Mouse (Mus musculus): Measurements from ENCODE around the gene Sema4g. TPM values are rescaled to one million over a fixed set of nuclear protein-coding genes. Genes with fewer than 3 reads are reported as not detected.

Gene Sema4g
- polyA plus RNA-seq, 1 experiment from 2014 or later = 17.6 TPM

DNA sequence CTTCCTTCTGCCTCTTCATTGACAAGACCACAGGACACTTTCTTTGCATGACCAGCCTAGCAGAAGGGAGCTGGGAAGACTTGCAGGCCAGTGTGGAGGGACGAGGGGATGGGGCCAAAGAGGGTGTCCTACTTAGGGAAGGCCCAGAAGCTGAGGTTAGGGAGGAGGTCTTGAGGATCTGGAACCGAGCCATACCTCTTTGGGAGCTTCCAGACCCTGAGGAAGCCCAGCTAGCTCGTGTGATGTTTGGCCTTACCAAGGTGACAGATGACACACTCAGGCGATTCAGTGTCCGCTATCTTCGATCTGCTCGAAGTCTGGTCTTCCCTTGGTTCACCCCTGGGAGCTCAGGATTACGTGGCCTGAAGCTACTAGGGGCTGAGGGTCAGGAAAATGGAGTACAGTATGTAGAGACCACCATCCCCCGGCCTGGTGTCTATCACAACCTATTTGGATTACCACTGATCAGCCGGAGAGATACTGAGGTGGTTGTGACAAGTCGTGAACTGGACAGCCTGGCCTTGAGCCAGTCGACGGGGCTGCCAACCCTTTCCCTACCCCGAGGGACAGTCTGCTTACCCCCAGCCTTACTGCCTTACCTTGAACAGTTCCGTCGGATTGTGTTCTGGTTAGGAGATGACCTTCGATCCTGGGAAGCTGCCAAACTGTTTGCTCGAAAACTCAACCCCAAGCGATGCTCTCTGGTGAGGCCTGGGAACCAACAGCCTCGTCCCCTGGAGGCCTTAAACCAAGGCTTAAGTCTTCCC is 18.7 kb downstream of the Sema4g start:
- peaks cover 45% of the 10 kb centered on the region for H3K36me3 ChIP-seq (ENCODE audit: control insufficient read depth, insufficient read depth, low read length)
- no peak for DNase-seq
- no peak for ATAC-seq (ENCODE audit: low FRiP score, low TSS enrichment)
- no peaks in the 10 kb centered on the region for H3K9me3 ChIP-seq (ENCODE audit: control insufficient read depth, low read length)
- H3K27me3 ChIP-seq (ENCODE audit: control insufficient read depth, insufficient read depth, low read length) = no peaks in the 10 kb centered on the region
- WGBS = 92% methylated on average over 20 of the region's 20 CpGs
- H3K4me2 ChIP-seq (ENCODE audit: low read length) = peak overlapping the region; percentile 95
- H3K9ac ChIP-seq (replicated peaks; ENCODE audit: low read length) = peak overlapping the region; percentile 76; the same call in 1 of the 2 replicates
- H3K27ac ChIP-seq (replicated peaks; ENCODE audit: low read depth, low read length) = 0 out of 2 replicates have a peak overlapping the region, but pooled peaks have one; percentile 50
- H3K4me1 ChIP-seq (ENCODE audit: control insufficient read depth, insufficient read depth, low read length) = peaks cover 18% of the 10 kb centered on the region
- peak overlapping the region; percentile 92; the same call in 1 of the 2 replicates for H3K4me3 ChIP-seq (replicated peaks; ENCODE audit: low read depth, low read length)

DNA sequence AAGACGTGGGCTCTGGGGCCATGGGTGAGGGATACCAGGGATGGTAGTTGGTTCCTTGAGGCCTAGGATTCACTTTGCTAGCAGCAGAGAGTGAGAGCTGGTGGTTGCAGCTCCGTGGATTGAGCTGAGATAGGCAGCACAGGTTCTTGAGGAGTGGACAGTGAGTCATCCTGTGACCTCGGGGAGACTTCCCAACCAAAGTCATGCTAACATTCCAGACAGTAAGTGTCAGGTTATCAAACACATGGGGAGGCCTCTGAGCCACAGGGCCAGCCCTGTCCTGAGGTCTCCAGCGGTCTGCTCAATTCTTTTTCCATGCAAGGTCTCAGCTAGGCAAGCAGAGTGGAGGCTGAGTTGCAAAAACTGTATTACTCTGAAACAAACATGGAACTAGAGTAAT is 21.7 kb downstream of the Sema4g start:
- Histone ChIP-seq H3K27ac (replicated peaks; ENCODE audit: low read depth, low read length) (no peak overlapping the region), H3K27me3 (ENCODE audit: control insufficient read depth, insufficient read depth, low read length) (no peaks in the 10 kb centered on the region), H3K36me3 (ENCODE audit: control insufficient read depth, insufficient read depth, low read length) (peaks cover 25% of the 10 kb centered on the region), H3K4me3 (replicated peaks; ENCODE audit: low read depth, low read length) (no peak overlapping the region), H3K9ac (replicated peaks; ENCODE audit: low read length) (no peak overlapping the region), H3K9me3 (ENCODE audit: control insufficient read depth, low read length) (no peaks in the 10 kb centered on the region), H3K4me1 (ENCODE audit: control insufficient read depth, insufficient read depth, low read length) (peaks cover 21% of the 10 kb centered on the region), H3K4me2 (ENCODE audit: low read length) (no peak overlapping the region)
- 92% methylated on average over 4 of the region's 4 CpGs for WGBS
- ATAC-seq (ENCODE audit: low FRiP score, low TSS enrichment) = no peak
- no peak for DNase-seq

GRCm38 (mm10) chr19:45012219-45012618 is 23.3 kb downstream of the Sema4g start:
- Histone ChIP-seq H3K36me3 (ENCODE audit: control insufficient read depth, insufficient read depth, low read length) (peaks cover 25% of the 10 kb centered on the region), H3K4me3 (replicated peaks; ENCODE audit: low read depth, low read length) (no peak overlapping the region), H3K4me1 (ENCODE audit: control insufficient read depth, insufficient read depth, low read length) (peaks cover 29% of the 10 kb centered on the region), H3K4me2 (ENCODE audit: low read length) (no peak overlapping the region), H3K9ac (replicated peaks; ENCODE audit: low read length) (no peak overlapping the region; the same call in 1 of the 2 replicates), H3K27me3 (ENCODE audit: control insufficient read depth, insufficient read depth, low read length) (no peaks in the 10 kb centered on the region), H3K27ac (replicated peaks; ENCODE audit: low read depth, low read length) (peak overlapping the region; percentile 62), H3K9me3 (ENCODE audit: control insufficient read depth, low read length) (no peaks in the 10 kb centered on the region)
- no peak for ATAC-seq (ENCODE audit: low FRiP score, low TSS enrichment)
- WGBS = 87% methylated on average over 8 of the region's 8 CpGs
- no peak for DNase-seq

DNA sequence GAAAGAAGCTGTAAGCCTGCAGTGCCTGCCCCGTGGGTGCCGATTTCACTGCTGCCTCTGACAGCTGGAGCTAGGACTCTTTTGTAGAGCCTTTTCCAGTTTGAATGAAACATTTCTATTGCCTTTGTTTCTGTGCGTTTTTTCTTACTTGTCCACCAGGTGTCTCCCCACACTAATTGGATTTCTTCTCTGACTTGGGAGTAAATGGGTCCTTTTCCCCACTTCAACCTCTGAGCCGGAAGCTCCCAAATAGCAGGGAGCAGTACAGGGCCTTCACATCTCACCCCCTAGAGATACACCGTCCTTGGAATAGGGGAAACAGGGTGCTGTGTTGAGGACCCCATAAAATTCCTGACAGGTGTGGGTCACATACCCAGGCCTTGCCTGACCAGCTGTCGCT is 23.7 kb downstream of the Sema4g start:
- DNase-seq (peak; percentile 79), ATAC-seq (ENCODE audit: low FRiP score, low TSS enrichment) (no peak)
- Histone ChIP-seq H3K36me3 (ENCODE audit: control insufficient read depth, insufficient read depth, low read length) (peaks cover 25% of the 10 kb centered on the region), H3K9me3 (ENCODE audit: control insufficient read depth, low read length) (no peaks in the 10 kb centered on the region), H3K4me1 (ENCODE audit: control insufficient read depth, insufficient read depth, low read length) (peaks cover 27% of the 10 kb centered on the region), H3K27ac (replicated peaks; ENCODE audit: low read depth, low read length) (peak overlapping the region; percentile 62), H3K4me2 (ENCODE audit: low read length) (no peak overlapping the region), H3K4me3 (replicated peaks; ENCODE audit: low read depth, low read length) (no peak overlapping the region), H3K9ac (replicated peaks; ENCODE audit: low read length) (no peak overlapping the region; the same call in 1 of the 2 replicates), H3K27me3 (ENCODE audit: control insufficient read depth, insufficient read depth, low read length) (no peaks in the 10 kb centered on the region)
- WGBS = 30% methylated on average over 6 of the region's 6 CpGs

- 71% methylated on average over 6 of the region's 6 CpGs for WGBS
- peaks cover 30% of the 10 kb centered on the region for H3K4me1 ChIP-seq (ENCODE audit: control insufficient read depth, insufficient read depth, low read length)
- H3K9ac ChIP-seq (replicated peaks; ENCODE audit: low read length) = no peak overlapping the region
- DNase-seq (no peak), ATAC-seq (ENCODE audit: low FRiP score, low TSS enrichment) (no peak)
- no peak overlapping the region for H3K4me2 ChIP-seq (ENCODE audit: low read length)
- no peak overlapping the region for H3K4me3 ChIP-seq (replicated peaks; ENCODE audit: low read depth, low read length)
- no peak overlapping the region for H3K27ac ChIP-seq (replicated peaks; ENCODE audit: low read depth, low read length)
- no peaks in the 10 kb centered on the region for H3K9me3 ChIP-seq (ENCODE audit: control insufficient read depth, low read length)
- no peaks in the 10 kb centered on the region for H3K27me3 ChIP-seq (ENCODE audit: control insufficient read depth, insufficient read depth, low read length)
- H3K36me3 ChIP-seq (ENCODE audit: control insufficient read depth, insufficient read depth, low read length) = peaks cover 25% of the 10 kb centered on the region
Measured at GRCm38 (mm10) chr19:45013581-45014225, 24.8 kb downstream of the Sema4g start.

GRCm38 (mm10) chr19:45014335-45014971 is 25.6 kb downstream of the Sema4g start, which contains the start of gene Lzts2:
Gene Lzts2, plus strand, starts transcription at chr19:45014414.
- Histone ChIP-seq H3K36me3 (ENCODE audit: control insufficient read depth, insufficient read depth, low read length) (peaks cover 23% of the 10 kb centered on the region), H3K4me1 (ENCODE audit: control insufficient read depth, insufficient read depth, low read length) (peaks cover 38% of the 10 kb centered on the region), H3K9me3 (ENCODE audit: control insufficient read depth, low read length) (no peaks in the 10 kb centered on the region), H3K27me3 (ENCODE audit: control insufficient read depth, insufficient read depth, low read length) (no peaks in the 10 kb centered on the region), H3K4me3 (replicated peaks; ENCODE audit: low read depth, low read length) (peak within 1 kb of the TSS; percentile 26), H3K4me2 (ENCODE audit: low read length) (peak within 1 kb of the TSS; percentile 90), H3K27ac (replicated peaks; ENCODE audit: low read depth, low read length) (no peak within 1 kb of the TSS), H3K9ac (replicated peaks; ENCODE audit: low read length) (peak within 1 kb of the TSS; percentile 31; the same call in 1 of the 2 replicates)
- WGBS = 18% methylated on average over 10 of the region's 10 CpGs
- no peak for DNase-seq
- ATAC-seq (ENCODE audit: low FRiP score, low TSS enrichment) = no peak

DNA sequence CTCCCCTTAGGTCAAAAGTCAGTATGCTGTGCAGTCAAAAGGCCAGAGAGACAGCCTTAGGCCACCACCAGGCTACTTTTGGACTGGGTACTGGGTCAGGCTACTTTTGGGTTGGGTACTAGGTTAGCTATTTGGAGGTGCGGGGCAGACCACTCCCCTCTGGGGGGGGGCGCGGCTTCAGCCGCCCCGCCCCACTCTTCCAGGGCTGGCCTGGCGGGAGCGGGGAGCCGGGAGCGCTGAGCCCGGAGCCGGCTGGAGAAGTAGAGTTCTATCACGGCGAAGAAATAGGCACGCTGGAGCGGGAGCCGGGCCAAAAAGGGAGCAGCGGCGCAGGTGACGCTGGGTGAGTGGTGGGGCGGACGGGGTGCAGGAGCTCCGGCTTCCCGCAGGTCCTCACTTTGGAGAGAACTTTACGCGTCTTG is 26.1 kb downstream of the Sema4g start:
- ATAC-seq (ENCODE audit: low FRiP score, low TSS enrichment) = no peak

DNA sequence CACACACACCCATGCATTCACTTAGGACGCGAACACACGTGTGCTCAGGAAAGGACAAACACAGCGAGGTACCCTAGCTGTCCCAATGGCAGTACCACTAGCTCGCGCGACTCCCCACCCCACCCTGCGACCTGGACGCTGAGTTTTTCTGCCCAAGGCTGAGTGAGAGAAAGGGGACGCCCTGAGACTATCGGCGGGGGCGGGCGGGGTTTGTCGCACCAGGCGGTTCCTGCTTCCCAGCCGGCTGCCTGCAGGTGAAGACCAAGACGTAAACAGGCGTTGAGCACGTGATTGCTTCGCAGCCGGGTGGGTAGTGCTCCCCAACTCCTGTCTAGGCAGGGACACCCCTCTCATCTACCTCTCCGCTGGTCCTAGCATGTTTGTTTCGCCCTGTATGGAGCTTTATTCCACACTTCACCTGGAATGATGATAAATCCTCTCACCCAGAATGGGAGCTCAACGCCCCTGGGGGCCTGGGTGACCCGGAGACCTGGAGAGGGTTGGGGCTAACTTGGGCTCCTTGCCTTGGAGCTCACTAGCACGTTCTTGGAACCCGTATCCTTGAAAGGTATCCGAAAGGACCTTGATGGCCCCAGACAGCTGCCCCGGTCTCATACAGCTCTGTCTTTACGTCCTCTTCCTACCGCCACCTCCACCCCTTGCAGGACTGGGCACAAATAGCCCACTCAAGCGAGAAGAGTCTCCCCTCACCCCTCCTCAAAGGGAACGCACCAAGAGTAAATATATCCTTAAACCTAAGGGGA is 26.8 kb downstream of the Sema4g start:
- Histone ChIP-seq H3K4me3 (replicated peaks; ENCODE audit: low read depth, low read length) (peak overlapping the region; percentile 26), H3K4me2 (ENCODE audit: low read length) (peak overlapping the region; percentile 90), H3K9me3 (ENCODE audit: control insufficient read depth, low read length) (no peaks in the 10 kb centered on the region), H3K27ac (replicated peaks; ENCODE audit: low read depth, low read length) (peak overlapping the region; percentile 95), H3K9ac (replicated peaks; ENCODE audit: low read length) (peak overlapping the region; percentile 17), H3K4me1 (ENCODE audit: control insufficient read depth, insufficient read depth, low read length) (peaks cover 46% of the 10 kb centered on the region), H3K27me3 (ENCODE audit: control insufficient read depth, insufficient read depth, low read length) (no peaks in the 10 kb centered on the region), H3K36me3 (ENCODE audit: control insufficient read depth, insufficient read depth, low read length) (peaks cover 14% of the 10 kb centered on the region)
- ATAC-seq (ENCODE audit: low FRiP score, low TSS enrichment) (no peak), DNase-seq (peak; percentile 52)
- 2% methylated on average over 34 of the region's 34 CpGs for WGBS

More for the DNA sequence above, 26.1 kb downstream of the Sema4g start:
- Histone ChIP-seq H3K4me1 (ENCODE audit: control insufficient read depth, insufficient read depth, low read length) (peaks cover 40% of the 10 kb centered on the region), H3K4me3 (replicated peaks; ENCODE audit: low read depth, low read length) (peak overlapping the region; percentile 26), H3K36me3 (ENCODE audit: control insufficient read depth, insufficient read depth, low read length) (peaks cover 21% of the 10 kb centered on the region), H3K4me2 (ENCODE audit: low read length) (peak overlapping the region; percentile 90), H3K9ac (replicated peaks; ENCODE audit: low read length) (peak overlapping the region; percentile 31; the same call in 1 of the 2 replicates), H3K27ac (replicated peaks; ENCODE audit: low read depth, low read length) (no peak overlapping the region), H3K9me3 (ENCODE audit: control insufficient read depth, low read length) (no peaks in the 10 kb centered on the region), H3K27me3 (ENCODE audit: control insufficient read depth, insufficient read depth, low read length) (no peaks in the 10 kb centered on the region)
- peak; percentile 50 for DNase-seq
- 1% methylated on average over 25 of the region's 25 CpGs for WGBS
